Mouse (Mus musculus): ENCODE data around the gene Herc2. TPM values are rescaled to one million over a fixed set of nuclear protein-coding genes. Genes with fewer than 3 reads are reported as not detected.
"Not testable (repeated sequence)": the region's sequence is repeated elsewhere in the genome, so short reads cannot be mapped to it uniquely, and the experiment has no call there.

Herc2 gene
- total RNA-seq (2014; rRNA removed): 82.1 and 89.2 TPM in 2 replicates
- polyA plus RNA-seq (2015; fragmentation: Nextera tagmentation; extraction: Ambion mirVana): 41.3 and 41.8 TPM in 2 replicates

- Histone ChIP-seq H3K9ac (replicated peaks; ENCODE audit: low read length) (peak within 1 kb of the TSS; percentile 81), H3K27me3 (ENCODE audit: insufficient read depth, low read length) (no peaks in the 10 kb centered on the region), H3K4me1 (ENCODE audit: insufficient read depth, low read length) (peaks cover 7% of the 10 kb centered on the region), H3K9me3 (ENCODE audit: low read length) (no peaks in the 10 kb centered on the region), H3K36me3 (ENCODE audit: insufficient read depth, low read length) (no peaks in the 10 kb centered on the region), H3K27ac (peak within 1 kb of the TSS; percentile 93), H3K4me3 (ENCODE audit: low read length) (peak within 1 kb of the TSS; percentile 91), H3K4me2 (ENCODE audit: low read depth, low read length) (peak within 1 kb of the TSS; percentile 65)
- WGBS: under 1% methylated on average over 46 of the region's 47 CpGs
- peak; percentile 100 for DNase-seq (ENCODE audit: low spot score)
- ATAC-seq: peak; percentile 100
- no peak for TF ChIP-seq CTCF (IDR thresholded peaks at IDR 0.05; ENCODE audit: low read depth)
These were observed at the start of gene Herc2 for GRCm38 (mm10) chr7:56049831-56050321. Herc2 (plus strand) TSS chr7:56050196.

GRCm38 (mm10) chr7:56010318-56011017, 39.5 kb upstream of the Herc2 start:
- H3K4me1 ChIP-seq (ENCODE audit: insufficient read depth, low read length): no peaks in the 10 kb centered on the region
- ATAC-seq (no peak), DNase-seq (ENCODE audit: low spot score) (no peak)
- H3K4me2 ChIP-seq (ENCODE audit: low read depth, low read length): no peak overlapping the region
- H3K9me3 ChIP-seq (ENCODE audit: low read length): no peaks in the 10 kb centered on the region
- no peak overlapping the region for H3K9ac ChIP-seq (replicated peaks; ENCODE audit: low read length)
- H3K36me3 ChIP-seq (ENCODE audit: insufficient read depth, low read length): no peaks in the 10 kb centered on the region
- no peaks in the 10 kb centered on the region for H3K27me3 ChIP-seq (ENCODE audit: insufficient read depth, low read length)
- no peak overlapping the region for H3K4me3 ChIP-seq (ENCODE audit: low read length)
- WGBS: 64% methylated on average over 4 of the region's 4 CpGs
- no peak for TF ChIP-seq CTCF (IDR thresholded peaks at IDR 0.05; ENCODE audit: low read depth)
- no peak overlapping the region for H3K27ac ChIP-seq

- Histone ChIP-seq H3K4me2 (ENCODE audit: low read depth, low read length) (no peak overlapping the region), H3K4me3 (ENCODE audit: low read length) (no peak overlapping the region), H3K4me1 (ENCODE audit: insufficient read depth, low read length) (no peaks in the 10 kb centered on the region), H3K9me3 (ENCODE audit: low read length) (no peaks in the 10 kb centered on the region), H3K27me3 (ENCODE audit: insufficient read depth, low read length) (no peaks in the 10 kb centered on the region), H3K27ac (no peak overlapping the region), H3K9ac (replicated peaks; ENCODE audit: low read length) (no peak overlapping the region), H3K36me3 (ENCODE audit: insufficient read depth, low read length) (no peaks in the 10 kb centered on the region)
- TF ChIP-seq CTCF (IDR thresholded peaks at IDR 0.05; ENCODE audit: low read depth): no peak
- ATAC-seq: no peak
- DNase-seq (ENCODE audit: low spot score): no peak
These were observed 39.0 kb upstream of the Herc2 start for GRCm38 (mm10) chr7:56011018-56011333.

GRCm38 (mm10) chr7:56013261-56014001, 36.6 kb upstream of the Herc2 start:
- Histone ChIP-seq H3K36me3 (ENCODE audit: insufficient read depth, low read length) (no peaks in the 10 kb centered on the region), H3K4me3 (ENCODE audit: low read length) (no peak overlapping the region), H3K4me2 (ENCODE audit: low read depth, low read length) (no peak overlapping the region), H3K9me3 (ENCODE audit: low read length) (no peaks in the 10 kb centered on the region), H3K27me3 (ENCODE audit: insufficient read depth, low read length) (no peaks in the 10 kb centered on the region), H3K9ac (replicated peaks; ENCODE audit: low read length) (no peak overlapping the region), H3K4me1 (ENCODE audit: insufficient read depth, low read length) (no peaks in the 10 kb centered on the region), H3K27ac (no peak overlapping the region)
- 97% methylated on average over 14 of the region's 14 CpGs for WGBS
- ATAC-seq (no peak), DNase-seq (ENCODE audit: low spot score) (no peak)
- no peak for TF ChIP-seq CTCF (IDR thresholded peaks at IDR 0.05; ENCODE audit: low read depth)

GRCm38 (mm10) chr7:56014002-56014702, 35.8 kb upstream of the Herc2 start:
- H3K4me3 ChIP-seq (ENCODE audit: low read length); H3K27ac ChIP-seq; H3K9me3 ChIP-seq (ENCODE audit: low read length); ATAC-seq; DNase-seq (ENCODE audit: low spot score); H3K36me3 ChIP-seq (ENCODE audit: insufficient read depth, low read length); H3K4me1 ChIP-seq (ENCODE audit: insufficient read depth, low read length); H3K27me3 ChIP-seq (ENCODE audit: insufficient read depth, low read length); H3K9ac ChIP-seq (replicated peaks; ENCODE audit: low read length); H3K4me2 ChIP-seq (ENCODE audit: low read depth, low read length): not testable (repeated sequence)
- WGBS: 90% methylated on average over 7 of the region's 18 CpGs

- Histone ChIP-seq H3K9me3 (ENCODE audit: low read length) (no peaks in the 10 kb centered on the region), H3K9ac (replicated peaks; ENCODE audit: low read length) (no peak overlapping the region), H3K27me3 (ENCODE audit: insufficient read depth, low read length) (no peaks in the 10 kb centered on the region), H3K4me1 (ENCODE audit: insufficient read depth, low read length) (no peaks in the 10 kb centered on the region), H3K4me3 (ENCODE audit: low read length) (no peak overlapping the region), H3K36me3 (ENCODE audit: insufficient read depth, low read length) (no peaks in the 10 kb centered on the region), H3K27ac (no peak overlapping the region), H3K4me2 (ENCODE audit: low read depth, low read length) (no peak overlapping the region)
- TF ChIP-seq CTCF (IDR thresholded peaks at IDR 0.05; ENCODE audit: low read depth): no peak
- no peak for DNase-seq (ENCODE audit: low spot score)
- no peak for ATAC-seq
- 94% methylated on average over 6 of the region's 6 CpGs for WGBS
These were observed 34.8 kb upstream of the Herc2 start for GRCm38 (mm10) chr7:56015172-56015571.
